Mouse (Mus musculus) embryonic facial prominence, embryonic 11.5 days (tissue): ENCODE results near the gene Pcnp. TPM values are rescaled to one million over a fixed set of nuclear protein-coding genes. Genes with fewer than 3 reads are reported as not detected.

Experiments used
- microRNA-seq: library from miRNA; unstranded; fragments of <30 nt; microRNA quantifications from one replicate; pipeline ENCODE4, GENCODE M21; 2016; ENCODE audit warnings: borderline number of aligned reads
- polyA plus RNA-seq: library from polyadenylated mRNA; unstranded; fragments of >200 nt; fragmentation: Nextera tagmentation; extraction: Ambion mirVana; gene quantifications from 2 replicates; pipeline ENCODE4 v1.2.1, GENCODE M21; 2014

The Pcnp gene
- polyA plus RNA-seq, 1 experiment from 2014 or later: 365 TPM

Small RNAs within 50 kb of the gene (microRNA-seq; reads per million reads assigned to microRNA genes)
- not detected for gene Gm24047

Other genes starting within 250 kb of the Pcnp start
- 3.0 and 3.9 TPM in 2 replicates for gene Nfkbiz, start 190.8 kb downstream of the Pcnp start, polyA plus RNA-seq
- 1.2 and 1.3 TPM in 2 replicates for gene Nxpe3, start 134.5 kb downstream of the Pcnp start, polyA plus RNA-seq
- gene Cep97, start 94.9 kb downstream of the Pcnp start, polyA plus RNA-seq: 13.8 and 14.9 TPM in 2 replicates
- 844 and 899 TPM in 2 replicates for gene Rpl24, start 63.5 kb downstream of the Pcnp start, polyA plus RNA-seq
- 17.1 and 19.0 TPM in 2 replicates for gene Zbtb11, start 55.9 kb downstream of the Pcnp start, polyA plus RNA-seq
- 37.7 and 39.9 TPM in 2 replicates for gene Trmt10c, start 8.1 kb upstream of the Pcnp start, polyA plus RNA-seq
- gene Senp7, start 18.6 kb upstream of the Pcnp start, polyA plus RNA-seq: 36.1 and 40.9 TPM in 2 replicates
- gene Impg2, start 174.6 kb upstream of the Pcnp start, polyA plus RNA-seq: 0.11 TPM in 1 of 2 replicates, not detected in the other